Mouse (Mus musculus) granulocyte monocyte progenitor cell, adult 5-6 weeks (primary cell): ENCODE measurements at regions not wholly inside any gene's neighbourhood (a gene's known extent, or its start where the extent isn't known, plus 50 kb on each side); places are given as distances from the start of the nearest gene placed in this dataset.

ENCODE experiments used
- ATAC-seq: replicated peaks from 2 replicates; pipeline ENCODE4 v1.8.0; 2016; ENCODE audit warnings: mild to moderate bottlenecking, moderate TSS enrichment, inconsistent platforms; ENCODE audit not compliant: poor library complexity, severe bottlenecking

DNA sequence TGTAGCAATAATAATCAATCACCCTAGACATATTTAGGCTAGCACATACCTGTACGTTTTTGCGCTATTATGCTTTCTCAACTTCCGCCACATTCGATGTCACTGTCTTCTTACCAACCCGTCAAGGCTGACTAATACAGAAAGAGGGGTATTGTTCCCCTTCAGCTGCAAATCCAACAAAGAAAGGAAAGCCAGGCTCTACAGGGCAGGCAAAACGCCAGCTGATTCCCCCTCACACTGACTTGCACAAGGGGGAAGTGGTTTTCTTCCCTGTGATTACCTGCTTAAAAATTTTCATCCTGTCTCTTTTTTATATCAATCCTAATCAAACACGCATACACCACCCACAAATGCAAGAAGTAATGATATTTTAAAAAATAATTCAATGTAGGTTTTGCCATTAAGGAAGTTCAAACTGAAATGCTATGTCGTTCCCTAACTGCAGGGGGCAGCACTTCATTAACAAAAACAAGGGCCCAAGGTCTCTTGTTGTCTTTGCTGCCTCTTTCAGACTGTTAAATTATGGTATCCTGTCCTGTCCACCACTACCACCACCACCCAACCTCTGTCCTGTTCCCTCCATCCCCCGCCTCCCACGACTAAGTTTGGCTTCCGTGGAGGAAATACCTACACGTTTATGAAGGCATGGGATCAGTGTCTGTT lies 195.4 kb downstream of the Gm11077 start:
- peak; percentile 78 for ATAC-seq

DNA sequence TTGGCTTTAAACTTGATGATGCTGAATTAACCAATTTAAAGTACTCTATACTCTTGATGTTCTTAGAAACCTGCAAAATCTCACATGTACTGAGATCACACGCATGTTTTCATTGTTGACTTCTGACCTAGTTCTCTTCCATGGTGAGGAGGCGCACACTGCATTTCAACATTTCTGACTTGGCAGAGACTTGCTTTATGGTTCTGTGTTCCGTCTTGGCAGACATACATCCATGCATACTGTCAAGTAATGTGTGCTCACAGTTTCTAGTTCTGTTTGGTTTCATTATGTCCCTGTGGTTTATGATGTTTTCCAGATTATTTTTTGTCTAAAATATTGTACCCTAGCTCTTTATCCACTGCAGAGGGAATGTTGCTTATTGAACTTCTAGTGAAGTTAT lies 198.5 kb downstream of the Gm11077 start:
- no peak for ATAC-seq

DNA sequence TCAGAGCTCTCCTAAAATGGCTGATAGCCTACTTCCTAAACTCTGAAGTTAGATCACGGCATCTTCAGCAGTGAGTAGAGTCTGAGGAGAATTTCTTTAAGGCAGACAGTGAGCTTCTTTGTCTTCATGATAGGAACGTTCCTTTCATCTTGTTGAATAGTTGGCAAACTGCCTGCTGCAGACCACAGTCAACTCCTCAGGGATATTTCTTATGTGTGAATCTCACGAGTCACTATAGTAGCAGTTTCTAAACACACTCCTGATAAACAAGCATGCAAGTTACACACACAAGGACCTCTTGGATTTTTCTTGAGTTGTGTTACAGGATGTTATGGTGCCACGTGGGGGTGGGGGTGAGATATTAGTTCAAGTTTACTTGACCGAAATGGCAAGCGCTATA lies 205.2 kb downstream of the Gm11077 start:
- ATAC-seq: no peak

DNA sequence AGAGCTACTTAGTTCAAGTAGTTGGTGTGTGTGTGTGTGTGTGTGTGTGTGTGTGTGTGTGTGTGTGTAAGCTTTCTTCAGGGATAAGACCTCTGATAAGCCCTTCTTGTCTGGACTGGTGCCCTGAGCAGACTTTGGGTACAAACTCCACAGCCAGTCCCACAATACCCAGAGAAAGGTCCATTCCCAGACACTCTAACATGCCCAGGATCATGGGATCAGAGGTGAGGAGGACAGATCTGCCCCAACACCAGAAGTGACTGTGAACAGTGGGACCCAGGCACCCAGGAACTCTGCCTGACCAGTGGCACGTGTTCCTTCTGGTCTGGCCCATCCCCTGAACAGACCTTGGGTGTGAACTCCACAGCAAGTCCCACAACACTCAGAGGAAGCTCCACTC lies 208.9 kb downstream of the Gm11077 start:
- ATAC-seq: no peak

DNA sequence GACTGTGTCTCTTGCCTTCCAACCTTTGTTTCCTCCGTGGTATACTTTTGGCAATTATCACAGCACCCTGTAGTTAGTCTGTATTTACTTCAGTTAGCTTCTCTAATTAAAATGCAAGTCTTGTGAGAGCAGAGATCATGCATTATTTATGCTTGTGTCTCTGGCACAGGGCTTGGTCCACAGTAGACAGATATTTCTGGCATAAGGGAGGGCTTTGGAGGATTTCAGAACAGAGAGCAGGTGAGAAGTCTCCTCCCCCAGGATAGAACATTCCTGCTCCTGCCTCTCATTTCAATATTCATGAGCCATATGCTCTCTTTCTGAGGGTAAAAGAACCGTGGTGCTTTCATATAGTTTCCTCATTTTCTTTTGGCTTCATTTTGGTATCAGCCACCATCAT lies 217.6 kb downstream of the Gm11077 start:
- no peak for ATAC-seq

DNA sequence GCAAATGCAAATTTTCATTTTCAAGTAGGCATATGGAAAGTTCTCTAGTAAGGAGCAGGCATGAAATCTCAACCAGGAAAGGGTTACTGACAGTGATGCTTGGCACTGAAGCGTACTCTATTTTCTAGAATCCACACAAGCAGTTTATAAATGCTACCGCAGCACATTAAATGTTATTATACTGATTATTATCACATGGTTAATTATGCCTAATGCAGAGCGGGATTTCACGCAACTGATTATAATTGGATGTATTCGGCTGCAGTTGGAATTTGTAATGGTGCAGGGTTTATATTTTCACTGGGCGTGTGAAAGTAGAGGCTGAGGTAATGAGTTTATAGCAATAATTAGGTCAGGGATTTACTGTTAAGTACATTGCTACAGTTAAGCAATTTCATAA lies 221.4 kb downstream of the Gm11077 start:
- no peak for ATAC-seq

DNA sequence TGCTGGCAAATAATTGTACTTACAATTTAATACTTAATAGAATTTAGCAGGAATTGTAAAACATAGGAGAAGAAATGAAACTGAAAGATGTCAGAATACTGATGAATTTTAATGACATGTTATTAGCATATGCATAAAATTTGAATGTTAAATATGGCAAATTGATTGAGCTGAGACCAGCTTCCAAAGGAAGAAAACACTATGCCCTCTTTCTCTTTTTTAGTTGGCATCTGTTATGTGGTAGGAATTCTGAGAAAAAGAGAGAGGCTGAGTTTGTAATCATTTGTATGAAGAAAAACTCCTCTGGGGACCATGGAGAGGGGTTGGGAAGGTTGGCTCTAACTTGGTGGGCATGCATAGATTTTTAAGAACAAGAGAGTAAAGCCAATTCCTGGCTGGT lies 224.2 kb downstream of the Gm11077 start:
- no peak for ATAC-seq

DNA sequence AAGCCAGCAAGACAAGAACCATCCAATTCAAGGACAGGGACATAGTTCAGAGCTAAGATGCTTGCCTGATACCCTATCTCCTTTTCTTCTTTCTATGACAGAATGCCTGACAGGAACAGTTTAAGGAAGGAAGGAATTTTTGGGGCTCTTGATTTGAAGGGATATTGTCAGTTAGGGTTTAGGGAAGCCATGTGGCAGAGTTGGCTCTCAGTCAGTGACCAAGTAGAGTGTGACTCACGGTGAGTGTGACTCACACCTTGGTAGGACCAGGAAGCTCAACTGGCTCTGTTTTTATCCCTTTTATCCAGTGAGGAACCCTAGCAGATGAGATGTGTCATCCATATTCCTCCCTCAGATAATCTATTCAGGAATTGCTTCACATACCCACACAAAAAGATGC lies 224.6 kb downstream of the Gm11077 start:
- ATAC-seq: no peak

DNA sequence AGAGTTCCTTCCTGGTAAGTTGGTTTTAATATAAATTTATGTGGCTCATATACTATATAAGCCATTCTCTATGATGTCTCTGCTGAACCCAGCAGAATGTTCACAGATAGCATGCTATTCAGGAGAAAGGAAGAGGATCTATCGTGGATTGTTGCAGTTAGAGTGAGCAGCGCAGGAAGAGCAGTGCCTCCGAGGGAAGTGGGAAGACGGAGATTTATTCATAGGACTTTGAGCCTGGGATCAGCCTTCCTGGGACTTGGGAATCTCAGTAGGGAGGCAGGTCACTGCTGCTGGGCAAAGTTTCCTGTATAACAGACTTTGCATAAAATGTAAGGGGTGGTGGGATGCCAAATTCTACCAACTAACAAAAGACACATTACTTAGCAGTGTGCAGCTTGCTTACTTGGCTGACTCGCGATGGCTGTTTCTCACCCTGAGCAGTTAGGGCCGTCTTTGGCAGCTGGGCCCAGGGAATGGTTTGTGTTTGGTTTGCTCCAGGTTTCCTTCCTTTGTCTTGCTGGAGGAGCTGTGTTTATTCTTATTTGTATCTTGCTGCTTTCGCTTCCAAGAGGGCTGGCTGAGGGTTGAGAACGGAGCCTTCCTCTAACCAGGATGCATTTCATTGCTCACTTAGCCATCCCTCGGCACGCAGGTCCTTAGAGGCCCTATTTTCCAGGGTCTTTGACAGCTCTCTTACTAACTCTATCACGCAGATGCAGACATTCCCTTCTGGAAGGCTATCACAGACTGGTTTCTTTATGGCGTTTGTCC lies 226.9 kb downstream of the Gm11077 start:
- no peak for ATAC-seq

DNA sequence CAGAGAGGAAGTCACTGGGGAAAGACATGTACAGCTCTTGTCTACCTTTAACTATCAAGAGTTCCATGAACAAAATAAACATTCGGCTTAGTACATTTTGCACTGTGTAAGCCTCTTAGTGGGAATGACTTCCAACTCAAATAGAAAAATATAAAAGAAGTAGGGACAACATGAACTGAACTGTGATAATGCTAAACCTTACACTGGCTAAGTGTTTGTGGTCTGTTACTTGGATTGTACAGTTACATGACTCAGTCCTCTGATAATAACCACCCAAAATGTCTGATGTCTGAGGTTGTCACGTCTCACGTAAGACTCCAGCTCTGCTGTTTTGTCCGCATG lies 227.4 kb downstream of the Gm11077 start:
- no peak for ATAC-seq

DNA sequence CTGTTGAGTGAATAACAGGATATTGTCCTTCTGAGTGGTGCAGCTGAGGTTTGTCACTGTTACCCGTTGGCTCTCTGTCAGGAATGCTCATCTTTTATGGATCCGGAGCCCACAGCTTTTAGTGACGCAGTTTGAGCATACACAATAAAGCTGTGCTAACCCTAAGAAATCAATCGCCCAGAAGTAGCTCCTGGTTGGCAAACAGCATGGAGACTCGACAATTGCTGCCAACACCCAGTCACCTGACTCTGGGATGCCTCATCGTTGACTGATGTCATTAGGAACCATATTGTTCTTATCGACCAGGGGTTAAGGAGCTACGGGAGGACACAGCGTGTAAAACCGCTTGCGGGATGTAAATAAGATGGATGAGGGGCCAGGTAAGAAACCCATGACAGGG lies 232.9 kb downstream of the Gm11077 start:
- ATAC-seq: no peak

DNA sequence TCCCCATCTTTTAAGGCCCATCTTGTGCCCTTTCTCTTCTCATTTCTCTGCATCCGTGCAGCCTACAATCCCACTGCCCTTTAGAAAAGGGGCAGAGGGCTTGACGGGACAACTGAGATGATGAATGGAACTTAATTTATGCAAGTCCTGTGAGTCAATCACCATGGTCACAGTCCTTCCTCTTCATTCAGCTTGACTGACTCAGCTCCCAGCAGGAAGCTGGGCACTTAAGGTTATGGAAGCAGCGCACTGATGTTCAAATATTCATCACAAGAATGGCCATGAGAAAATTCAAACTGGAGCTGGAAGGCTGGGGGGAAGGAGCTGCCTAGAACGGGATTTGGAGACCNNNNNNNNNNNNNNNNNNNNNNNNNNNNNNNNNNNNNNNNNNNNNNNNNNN lies 233.5 kb downstream of the Gm11077 start:
- no peak for ATAC-seq

DNA sequence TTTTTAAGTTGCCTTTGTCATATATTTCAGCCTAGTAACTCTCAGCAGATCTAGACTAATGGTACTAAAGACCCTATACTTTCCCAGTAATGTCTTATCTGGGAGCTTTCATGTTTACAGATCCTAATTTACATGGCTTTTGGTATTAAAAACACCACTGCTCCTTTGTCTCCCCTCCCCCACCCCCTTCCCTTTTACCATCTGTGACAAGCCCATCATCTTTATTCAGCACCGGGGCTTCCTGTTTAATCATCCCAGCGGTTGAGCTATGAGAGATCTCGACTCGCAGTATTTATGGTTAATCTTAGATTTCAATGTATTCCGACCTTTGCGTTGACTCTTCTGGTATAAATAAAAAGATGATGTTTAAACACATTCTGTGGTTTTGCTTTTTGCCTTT lies 244.6 kb downstream of the Gm11077 start:
- ATAC-seq: no peak

DNA sequence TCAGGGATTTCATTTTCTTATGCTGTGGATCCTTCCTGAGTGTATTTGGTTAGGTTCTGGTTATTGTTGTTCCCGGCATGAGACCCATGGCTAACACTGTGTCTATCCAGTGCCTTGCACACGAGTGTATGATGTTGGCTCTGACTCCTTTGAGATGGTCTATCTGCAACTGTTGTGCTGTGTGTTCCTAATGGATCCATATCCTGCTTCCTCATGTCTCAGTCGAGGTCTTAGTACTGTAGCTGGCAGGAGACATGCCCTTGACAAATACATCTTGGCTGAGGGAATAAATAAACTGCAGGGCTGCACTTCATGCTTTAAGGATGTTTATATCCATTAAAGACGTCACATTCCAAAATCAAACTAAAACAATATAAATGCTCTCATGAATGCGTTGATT lies 247.9 kb downstream of the Gm11077 start:
- ATAC-seq: no peak

DNA sequence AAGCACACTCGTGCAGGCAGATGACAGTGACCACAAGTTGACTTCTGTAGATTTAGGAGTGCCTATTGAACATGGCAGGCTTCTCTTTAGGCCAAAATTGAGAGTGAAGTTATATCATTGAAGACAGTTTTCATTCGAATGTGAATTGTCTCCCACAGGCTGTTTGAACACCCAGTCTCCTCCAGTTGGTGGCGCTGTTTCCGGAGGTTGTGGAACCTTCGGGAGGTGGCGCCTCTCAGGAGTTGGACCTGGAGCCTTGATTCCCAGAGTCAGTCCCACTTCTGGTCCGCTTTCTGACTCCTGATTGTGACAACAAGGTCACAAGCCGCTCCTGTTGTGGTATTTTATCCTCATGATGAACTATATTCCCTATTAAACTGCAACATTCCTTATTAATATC lies 254.5 kb downstream of the Gm11077 start:
- ATAC-seq: no peak

DNA sequence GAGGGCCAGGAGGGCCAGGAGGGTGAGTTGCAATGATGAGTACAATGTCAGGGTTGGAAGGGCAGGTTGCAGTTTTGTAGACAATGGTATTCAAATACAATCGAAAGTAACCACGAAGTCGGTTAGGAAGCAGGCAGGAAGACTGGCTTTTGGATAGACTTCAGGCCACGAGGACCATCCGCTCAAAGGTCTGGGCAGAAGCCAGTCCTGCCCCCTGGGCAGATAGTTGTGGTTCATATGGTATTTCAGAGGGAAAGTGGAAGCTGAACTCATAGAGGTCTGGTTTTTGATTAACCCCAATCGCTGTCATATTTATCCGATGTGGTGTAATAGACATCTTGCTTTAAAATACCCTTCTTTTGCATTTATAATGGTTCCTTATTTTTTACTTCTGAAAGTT lies 255.2 kb downstream of the Gm11077 start:
- no peak for ATAC-seq

DNA sequence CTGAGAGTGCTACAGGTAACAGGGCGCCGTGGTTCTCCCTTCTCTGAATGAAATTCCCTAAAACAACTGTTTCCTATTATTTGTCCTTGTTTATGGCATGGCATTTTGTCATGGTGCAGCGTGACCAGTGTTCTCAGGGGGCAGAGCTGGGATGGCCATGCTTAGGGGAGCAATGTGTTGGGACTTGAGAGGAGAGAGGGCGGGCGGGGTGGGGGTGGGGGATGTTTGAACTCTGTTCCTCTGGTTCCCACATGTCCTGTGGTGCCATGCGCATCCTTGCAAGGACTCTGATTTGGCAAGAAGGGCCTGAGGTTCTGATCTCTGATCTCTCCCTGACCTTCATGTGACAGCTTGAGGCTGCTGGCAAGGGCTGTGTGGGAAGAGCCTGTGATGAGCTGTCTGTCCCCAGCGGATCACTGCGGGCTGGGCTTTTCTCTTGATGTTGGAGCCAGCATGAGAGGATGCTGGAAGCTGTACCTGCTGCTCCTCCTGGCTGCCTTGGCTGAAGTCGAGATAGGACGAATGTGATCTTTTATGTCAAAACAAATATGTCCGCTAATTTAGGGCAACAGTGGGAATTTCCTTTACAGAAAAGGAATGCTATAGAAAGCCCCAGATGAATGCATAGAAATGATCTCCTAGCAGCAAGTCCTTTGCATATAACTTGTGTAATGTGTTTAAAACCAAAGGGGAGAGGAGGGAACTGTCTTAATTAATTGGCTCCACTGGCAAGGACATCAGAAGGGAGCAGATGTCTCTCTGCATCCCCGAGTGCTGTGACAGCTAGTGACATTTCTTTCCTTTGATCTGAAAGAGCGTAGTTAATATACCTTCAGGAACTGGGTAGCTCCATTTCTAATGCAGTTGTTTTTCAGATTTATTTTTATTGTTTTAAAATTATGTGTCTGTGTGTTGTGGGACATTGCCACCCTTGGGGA lies 255.2 kb upstream of the Pde3a start:
- ATAC-seq: no peak

DNA sequence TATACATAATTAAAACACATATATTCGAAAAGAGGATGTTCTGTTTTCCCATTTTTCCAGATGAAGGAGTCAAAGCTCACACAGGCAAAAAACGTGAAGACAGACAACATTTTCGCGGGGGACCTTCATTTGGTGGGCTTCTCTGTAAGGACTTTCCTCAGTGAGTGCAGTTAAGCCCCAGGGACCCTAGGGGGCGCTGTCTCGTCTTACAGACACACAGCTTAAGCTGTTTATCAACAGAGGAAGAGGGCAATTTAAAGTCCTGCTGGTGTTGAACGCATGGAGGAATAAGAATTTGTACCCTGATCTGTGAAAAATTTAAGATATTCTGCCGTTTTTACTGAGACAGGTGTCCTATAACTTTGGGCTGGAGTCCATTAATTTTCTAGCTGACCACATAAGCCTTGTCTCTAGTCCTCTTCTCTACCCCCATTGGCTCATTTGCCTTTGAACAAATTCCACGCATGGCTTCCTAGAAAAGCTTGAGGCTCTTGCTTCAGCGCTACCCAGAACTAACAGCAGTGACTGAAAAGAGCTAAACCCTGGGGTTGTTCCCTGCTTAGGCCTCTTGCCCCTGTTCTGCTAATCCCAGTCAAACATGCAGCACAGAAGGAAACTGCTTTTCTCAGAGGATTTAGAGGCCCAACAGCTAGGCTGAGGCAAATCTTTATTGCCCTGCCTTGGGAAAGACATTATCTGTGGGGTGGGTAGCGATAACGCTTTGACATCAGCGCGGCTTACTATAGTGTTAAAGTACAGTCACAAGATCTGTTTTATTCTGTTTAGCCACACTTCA lies 253.5 kb upstream of the Pde3a start:
- peak; percentile 81 for ATAC-seq

DNA sequence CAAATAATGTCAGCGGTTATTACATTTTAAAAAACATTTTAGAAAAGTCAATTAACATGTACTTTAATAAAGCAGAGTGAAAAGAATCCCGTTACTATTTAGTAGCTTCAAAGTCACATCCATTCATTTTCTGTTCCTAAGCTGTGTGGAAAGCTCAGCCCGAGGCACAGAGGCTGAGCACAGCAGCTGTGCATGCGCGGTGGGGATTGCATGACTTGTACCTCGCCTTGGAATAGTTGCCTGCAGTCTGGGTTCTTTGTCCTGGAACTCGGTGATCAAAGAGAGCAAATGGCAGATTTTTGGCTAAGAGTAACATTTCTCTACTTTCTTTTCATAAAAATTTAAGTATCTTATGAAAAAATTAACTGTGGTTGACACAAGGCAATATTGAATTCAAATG lies 251.0 kb upstream of the Pde3a start:
- no peak for ATAC-seq

DNA sequence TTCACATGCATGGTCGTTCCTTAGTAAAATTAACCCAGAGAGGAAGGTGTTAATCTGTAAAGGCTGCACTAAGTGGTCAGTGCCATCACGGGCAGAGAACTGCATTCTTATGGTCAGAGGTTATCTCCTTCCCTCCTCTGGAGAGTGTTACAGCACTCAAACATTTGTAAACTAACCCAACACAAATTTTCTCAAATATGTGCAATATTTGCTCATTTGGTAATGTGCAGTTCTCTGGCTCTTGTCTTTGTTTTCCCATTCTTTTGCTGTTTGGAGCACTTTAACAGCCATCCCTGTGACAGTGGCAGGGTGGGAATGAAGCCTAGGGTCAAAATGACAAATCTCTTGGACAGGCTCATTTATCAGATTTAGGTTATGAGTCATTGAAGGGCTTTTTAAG lies 248.5 kb upstream of the Pde3a start:
- no peak for ATAC-seq

DNA sequence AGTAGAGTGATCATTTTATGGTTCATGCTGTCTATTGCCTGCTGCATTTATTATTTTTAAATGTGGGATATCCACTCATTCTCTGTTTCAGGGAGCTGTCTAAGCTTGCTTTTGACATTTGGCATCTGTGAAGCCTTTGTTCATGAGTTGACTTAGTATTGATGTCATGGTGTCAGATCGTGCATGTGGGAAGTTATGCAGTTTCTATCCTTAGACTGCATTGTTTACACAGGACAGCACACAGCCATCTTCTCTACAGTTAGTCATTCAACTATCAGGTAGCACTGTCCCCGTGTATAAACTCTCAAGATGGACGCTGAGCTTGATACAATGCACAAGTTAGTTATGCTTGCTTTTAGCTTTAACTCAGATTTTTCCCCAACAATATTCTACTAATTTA lies 247.8 kb upstream of the Pde3a start:
- no peak for ATAC-seq
